Mouse (Mus musculus) limb, embryonic 13.5 days (tissue): ENCODE measurements around the gene Sez6. TPM values are rescaled to one million over a fixed set of nuclear protein-coding genes. Genes with fewer than 3 reads are reported as not detected.

Source experiments
- ATAC-seq: fragments of 200-750 bp; cut with Nextera tagmentation; 2 replicates; pipeline ENCODE4 v1.8.0; 2017; ENCODE audit warnings: low read depth, moderate number of reproducible peaks, moderate TSS enrichment; ENCODE audit not compliant: low FRiP score
- H3K27ac ChIP-seq: fragments of 300-500 bp; sonication (generic); 2 replicates; pipeline ENCODE4 v1.5.1; 2015; ENCODE audit warnings: inconsistent platforms, mild to moderate bottlenecking, moderate library complexity
- H3K27me3 ChIP-seq: fragments of 300-500 bp; sonication (generic); 2 replicates; pipeline ENCODE4 v1.6.1; 2015; ENCODE audit warnings: mild to moderate bottlenecking, inconsistent platforms
- H3K36me3 ChIP-seq: fragments of 300-500 bp; sonication (generic); 2 replicates; pipeline ENCODE4 v1.6.1; 2015; ENCODE audit warnings: inconsistent platforms, mild to moderate bottlenecking, moderate library complexity
- H3K4me1 ChIP-seq: fragments of 300-500 bp; sonication (generic); 2 replicates; pipeline ENCODE4 v1.6.1; 2015; ENCODE audit warnings: inconsistent platforms
- H3K4me2 ChIP-seq: fragments of 300-500 bp; sonication (generic); replicated peaks from 2 replicates; pipeline ENCODE4 v1.6.1; 2015; ENCODE audit warnings: inconsistent platforms, mild to moderate bottlenecking, moderate library complexity
- H3K4me3 ChIP-seq: fragments of 300-500 bp; sonication (generic); 2 replicates; pipeline ENCODE4 v1.5.1; 2015; ENCODE audit warnings: moderate library complexity, mild to moderate bottlenecking, inconsistent platforms
- H3K9ac ChIP-seq: fragments of 300-500 bp; sonication (generic); 2 replicates; pipeline ENCODE4 v1.6.1; 2015; ENCODE audit warnings: mild to moderate bottlenecking, inconsistent platforms
- H3K9me3 ChIP-seq: fragments of 300-500 bp; sonication (generic); 2 replicates; pipeline ENCODE4 v1.6.1; 2016; ENCODE audit warnings: inconsistent platforms
- WGBS: fragments of 180-500 bp; shearing (Covaris S2); methylation state at CpG from one replicate; pipeline ENCODE4 v1.1.7; 2015; 5-methylcytosine and 5-hydroxymethylcytosine counted together
- polyA plus RNA-seq: library from polyadenylated mRNA; unstranded; fragments of >200 nt; fragmentation: Nextera tagmentation; extraction: Ambion mirVana; gene quantifications from 2 replicates; pipeline ENCODE4 v1.2.1, GENCODE M21; 2015

Sez6 gene
- polyA plus RNA-seq, 1 experiment from 2014 or later: 0.18 TPM

DNA sequence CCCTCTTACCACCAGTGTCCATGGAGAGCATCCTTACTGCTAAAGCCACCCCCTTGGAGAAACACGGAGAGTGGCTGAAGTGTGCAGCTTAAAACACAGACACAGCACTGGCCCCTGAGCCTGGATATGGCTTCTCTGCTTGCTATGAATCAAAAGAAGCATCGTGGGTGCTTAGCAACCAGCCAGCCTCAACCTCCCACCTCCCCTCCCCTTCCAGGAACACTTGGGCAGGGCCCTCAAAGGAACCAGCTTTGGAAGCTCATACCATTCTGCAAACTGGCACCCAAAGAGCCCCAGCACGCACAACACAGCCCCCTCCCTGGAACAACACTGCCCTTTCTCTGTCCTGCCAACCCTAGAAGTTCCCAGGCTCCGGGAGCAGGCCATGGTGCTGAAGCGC lies 21.2 kb upstream of the Sez6 start:
- Histone ChIP-seq H3K36me3 (no peaks in the 10 kb centered on the region), H3K9me3 (no peaks in the 10 kb centered on the region), H3K27ac (no peak overlapping the region), H3K4me3 (no peak overlapping the region), H3K4me1 (peaks cover 6% of the 10 kb centered on the region; the same call in 1 of the 2 replicates), H3K27me3 (peaks cover 55% of the 10 kb centered on the region), H3K4me2 (no peak overlapping the region), H3K9ac (no peak overlapping the region)
- ATAC-seq: no peak
- 21% methylated on average over 5 of the region's 5 CpGs for WGBS

DNA sequence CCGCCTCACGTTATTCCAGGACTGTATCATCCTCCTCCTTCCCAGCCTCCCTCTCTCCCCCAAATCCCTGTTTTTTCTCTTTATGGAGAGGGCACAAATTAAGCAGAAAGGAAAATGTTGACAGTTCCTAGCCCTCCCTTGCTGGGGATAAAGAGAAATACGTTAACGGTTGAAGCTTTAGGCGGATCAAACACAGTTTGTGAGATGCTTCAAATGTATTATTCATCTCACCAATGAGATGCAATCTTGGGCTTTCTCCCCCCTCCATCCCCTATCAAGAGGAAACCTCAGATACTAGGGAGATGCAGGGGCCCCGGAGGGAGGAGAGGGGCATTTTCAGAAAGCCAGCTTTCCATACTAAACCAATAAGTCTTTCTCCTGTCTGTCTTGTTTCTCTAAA lies 20.8 kb upstream of the Sez6 start:
- Histone ChIP-seq H3K4me1 (peaks cover 9% of the 10 kb centered on the region), H3K36me3 (no peaks in the 10 kb centered on the region), H3K9ac (no peak overlapping the region), H3K27ac (no peak overlapping the region), H3K4me3 (no peak overlapping the region), H3K4me2 (no peak overlapping the region), H3K27me3 (peaks cover 58% of the 10 kb centered on the region), H3K9me3 (no peaks in the 10 kb centered on the region)
- ATAC-seq: no peak
- 27% methylated on average over 6 of the region's 6 CpGs for WGBS

DNA sequence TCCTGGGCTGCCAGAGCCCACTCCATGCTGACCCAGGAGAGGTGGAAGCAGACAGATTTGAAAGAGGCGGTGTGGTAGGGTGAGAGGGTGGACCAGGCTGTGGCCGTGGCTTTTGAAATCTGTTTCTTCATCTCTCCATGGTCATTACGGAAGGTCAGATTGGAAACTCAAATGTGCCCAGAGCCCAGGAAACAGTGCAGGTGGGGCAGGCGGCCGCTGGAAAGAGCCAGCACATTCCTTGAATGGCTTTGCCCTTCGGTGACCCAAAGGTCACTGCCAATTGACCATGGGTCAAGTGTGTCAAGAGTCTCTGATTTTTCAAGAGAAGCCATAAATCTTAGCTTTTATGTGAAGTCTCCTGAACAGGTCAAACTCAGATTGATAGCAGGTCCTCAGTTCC lies 17.1 kb upstream of the Sez6 start:
- H3K4me1 ChIP-seq: peaks cover 32% of the 10 kb centered on the region
- no peak for ATAC-seq

DNA sequence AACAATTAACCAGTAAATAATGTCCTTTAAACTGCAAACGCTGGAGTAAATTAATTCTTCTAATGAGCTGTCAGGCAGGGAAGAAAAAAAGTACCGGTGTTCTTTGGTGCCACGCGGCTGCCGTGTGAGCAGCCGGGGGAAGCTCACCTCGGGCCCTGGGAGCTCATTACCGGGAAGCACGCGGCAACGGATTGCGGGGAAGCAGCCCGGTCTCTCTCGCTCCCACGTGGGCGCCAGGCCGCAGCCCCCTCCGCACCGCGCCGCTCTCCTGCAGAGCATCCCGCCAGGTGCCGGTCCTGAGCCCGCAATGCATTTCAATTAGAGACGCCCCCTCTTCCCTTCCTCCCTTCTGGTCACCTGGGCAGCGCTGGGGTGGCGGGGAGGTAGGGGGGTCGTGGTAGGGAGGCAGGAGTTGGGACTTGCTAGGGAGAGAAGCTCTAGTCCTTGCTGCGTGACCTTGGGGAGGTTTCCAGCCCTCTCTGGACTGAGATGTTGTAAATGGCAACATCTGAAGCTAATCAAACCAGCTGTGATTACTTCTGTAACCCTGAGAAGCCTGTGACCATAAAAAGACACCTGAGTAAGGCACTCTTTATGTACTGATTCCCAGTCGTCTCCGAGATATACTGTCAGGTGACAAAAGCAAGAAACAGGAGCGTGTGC lies 15.9 kb upstream of the Sez6 start:
- 2% methylated on average over 32 of the region's 32 CpGs for WGBS
- ATAC-seq: no peak
- H3K9ac ChIP-seq: no peak overlapping the region
- peak overlapping the region; percentile 56 for H3K4me2 ChIP-seq
- peak overlapping the region; percentile 23 for H3K4me3 ChIP-seq
- H3K4me1 ChIP-seq: peaks cover 32% of the 10 kb centered on the region
- no peaks in the 10 kb centered on the region for H3K36me3 ChIP-seq
- H3K27me3 ChIP-seq: peaks cover 51% of the 10 kb centered on the region
- no peaks in the 10 kb centered on the region for H3K9me3 ChIP-seq
- H3K27ac ChIP-seq: no peak overlapping the region

More for the DNA sequence above, 17.1 kb upstream of the Sez6 start:
- no peaks in the 10 kb centered on the region for H3K9me3 ChIP-seq
- H3K36me3 ChIP-seq: no peaks in the 10 kb centered on the region
- H3K4me2 ChIP-seq: no peak overlapping the region
- H3K9ac ChIP-seq: no peak overlapping the region
- no peak overlapping the region for H3K4me3 ChIP-seq
- H3K27me3 ChIP-seq: peaks cover 60% of the 10 kb centered on the region
- WGBS: 39% methylated on average over 6 of the region's 6 CpGs
- no peak overlapping the region for H3K27ac ChIP-seq

DNA sequence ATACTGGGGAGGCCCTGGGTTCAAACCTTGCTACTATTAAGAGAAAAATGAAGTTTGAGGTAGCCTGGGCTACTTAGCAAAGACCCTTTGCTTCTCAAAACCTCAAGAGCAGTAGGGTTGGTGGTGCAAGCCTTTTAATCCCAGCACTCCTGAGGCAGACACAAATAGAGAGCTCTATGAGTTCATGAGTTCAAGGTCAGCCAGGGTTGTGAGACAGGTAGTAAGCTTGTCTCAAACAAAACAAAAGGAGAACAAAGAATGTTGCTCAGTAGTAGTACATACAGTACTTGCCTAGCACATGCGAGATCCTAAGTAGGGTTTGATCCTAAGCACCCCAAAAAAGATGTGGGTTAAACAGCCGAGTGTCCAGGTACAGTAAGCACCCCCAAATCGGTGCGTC lies 13.9 kb upstream of the Sez6 start:
- ATAC-seq: no peak
- Histone ChIP-seq H3K4me3 (no peak overlapping the region), H3K9ac (0 out of 2 replicates have a peak overlapping the region, but pooled peaks have one; percentile 8), H3K36me3 (no peaks in the 10 kb centered on the region), H3K27ac (peak overlapping the region; percentile 61; the same call in 1 of the 2 replicates), H3K9me3 (no peaks in the 10 kb centered on the region), H3K27me3 (peaks cover 59% of the 10 kb centered on the region), H3K4me2 (peak overlapping the region; percentile 47), H3K4me1 (peaks cover 32% of the 10 kb centered on the region)
- WGBS: 70% methylated on average over 4 of the region's 4 CpGs

DNA sequence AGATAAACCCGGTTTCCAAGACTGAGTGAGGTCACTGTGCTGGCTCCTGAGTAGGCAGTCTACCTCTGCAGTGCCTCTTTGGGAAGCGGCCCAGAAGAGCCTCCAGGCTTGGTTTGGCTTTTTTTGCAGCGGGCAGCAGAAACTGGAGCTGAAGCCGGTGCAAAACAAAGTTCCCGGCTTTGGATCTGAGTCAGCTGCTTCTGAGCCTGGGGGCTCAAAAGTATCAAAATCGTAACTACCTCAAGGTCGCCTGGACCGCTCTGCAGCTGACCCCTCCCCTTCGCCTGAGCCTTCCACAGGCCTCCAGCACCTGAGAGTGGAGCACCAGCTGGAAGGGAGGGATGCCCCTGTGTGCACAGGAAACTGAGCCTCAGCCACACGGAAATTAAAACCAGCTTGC lies 13.4 kb upstream of the Sez6 start:
- Histone ChIP-seq H3K4me1 (peaks cover 32% of the 10 kb centered on the region), H3K9ac (0 out of 2 replicates have a peak overlapping the region, but pooled peaks have one; percentile 8), H3K36me3 (no peaks in the 10 kb centered on the region), H3K9me3 (no peaks in the 10 kb centered on the region), H3K4me2 (peak overlapping the region; percentile 47), H3K27me3 (peaks cover 60% of the 10 kb centered on the region), H3K4me3 (peak overlapping the region; percentile 2; the same call in 1 of the 2 replicates), H3K27ac (peak overlapping the region; percentile 61; the same call in 1 of the 2 replicates)
- peak; percentile 59; the same call in 1 of the 2 replicates for ATAC-seq
- 9% methylated on average over 10 of the region's 10 CpGs for WGBS

DNA sequence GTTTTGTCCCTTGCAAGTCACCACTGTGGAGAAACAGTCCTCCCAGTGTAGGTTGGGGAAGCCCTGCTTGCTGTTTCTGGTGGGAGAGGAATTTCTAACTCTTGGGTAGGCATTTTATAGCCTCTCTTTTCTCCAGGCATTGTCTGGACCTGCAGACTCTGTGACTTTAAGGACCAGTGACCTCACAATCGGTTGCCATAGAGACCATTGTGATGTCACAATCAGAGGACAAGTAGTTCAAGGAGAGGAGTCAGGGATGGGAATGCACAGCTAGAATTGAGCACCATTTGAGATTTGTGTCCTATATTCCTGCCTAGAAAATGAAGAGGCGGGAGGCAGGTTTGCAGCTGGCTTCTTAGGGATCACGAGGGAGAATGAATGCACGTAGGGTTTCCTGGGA lies 7.3 kb upstream of the Sez6 start:
- ATAC-seq: no peak
- Histone ChIP-seq H3K36me3 (no peaks in the 10 kb centered on the region), H3K9ac (no peak overlapping the region), H3K27ac (no peak overlapping the region), H3K4me1 (peaks cover 17% of the 10 kb centered on the region), H3K4me3 (no peak overlapping the region), H3K27me3 (peaks cover 35% of the 10 kb centered on the region), H3K4me2 (no peak overlapping the region), H3K9me3 (no peaks in the 10 kb centered on the region)
- 78% methylated on average over 4 of the region's 4 CpGs for WGBS

DNA sequence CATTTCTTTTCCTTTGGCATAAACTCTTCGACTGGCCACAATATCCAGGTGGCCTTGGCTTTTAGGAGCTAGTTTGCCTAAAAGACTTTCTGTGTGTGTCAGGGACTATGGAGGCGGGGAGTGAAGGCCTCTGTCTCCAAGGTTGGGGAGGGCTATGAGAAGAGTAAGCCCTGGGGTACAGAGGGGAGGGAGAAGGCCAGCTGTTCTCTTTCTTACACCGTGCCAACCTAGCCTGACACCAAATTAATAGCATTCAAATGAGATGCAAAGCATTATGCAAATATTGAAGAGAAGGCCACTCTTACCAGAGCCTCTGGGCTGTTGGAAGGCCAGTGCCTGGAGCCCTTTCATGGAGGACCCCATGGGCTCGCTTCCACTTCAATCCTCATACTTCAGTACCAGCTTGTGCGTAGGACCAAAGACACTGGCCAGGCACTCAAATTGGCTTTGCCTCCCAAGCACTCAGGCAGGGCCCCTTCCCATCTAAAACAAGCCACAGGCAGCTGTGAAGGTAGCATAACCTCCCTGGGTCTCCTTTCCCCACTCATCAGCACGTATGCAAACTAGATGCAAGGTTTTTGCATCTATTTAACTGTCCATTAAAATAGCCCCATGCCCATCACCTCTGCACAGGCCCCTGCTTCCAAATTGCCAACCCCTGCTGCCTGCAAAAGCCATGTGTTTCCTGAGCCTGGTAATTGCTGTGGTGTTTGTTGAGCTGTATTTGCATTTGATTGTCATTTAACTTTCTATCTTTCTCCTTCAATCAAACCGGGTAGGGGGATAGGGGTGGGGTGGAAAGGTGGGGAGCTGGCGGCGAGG lies 4.6 kb upstream of the Sez6 start:
- Histone ChIP-seq H3K4me3 (no peak overlapping the region), H3K4me2 (no peak overlapping the region), H3K9me3 (no peaks in the 10 kb centered on the region), H3K27ac (no peak overlapping the region), H3K27me3 (peaks cover 50% of the 10 kb centered on the region), H3K4me1 (peaks cover 25% of the 10 kb centered on the region), H3K9ac (no peak overlapping the region), H3K36me3 (no peaks in the 10 kb centered on the region)
- 28% methylated on average over 9 of the region's 9 CpGs for WGBS
- ATAC-seq: no peak

DNA sequence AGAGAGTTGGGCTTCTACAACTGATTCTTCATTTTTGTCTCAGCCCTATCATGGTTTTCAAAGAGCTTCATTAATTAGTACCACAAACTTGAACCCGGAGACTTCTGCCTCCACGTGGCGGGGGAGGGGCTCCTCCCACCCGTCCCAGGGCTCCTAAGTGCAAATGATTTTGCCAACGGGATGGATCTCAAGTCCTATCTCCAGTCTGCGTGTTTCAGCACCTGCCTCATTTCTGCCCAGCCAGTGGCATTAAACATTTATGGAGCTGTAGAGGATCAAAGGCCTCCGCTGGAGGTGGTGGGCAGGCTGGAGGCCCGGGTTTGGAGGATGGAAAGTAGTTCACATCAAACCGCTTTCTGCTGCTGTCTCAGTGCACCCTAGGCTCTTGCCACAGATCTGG lies 3.9 kb upstream of the Sez6 start:
- Histone ChIP-seq H3K27me3 (peaks cover 53% of the 10 kb centered on the region), H3K9me3 (no peaks in the 10 kb centered on the region), H3K4me1 (peaks cover 32% of the 10 kb centered on the region), H3K4me3 (no peak overlapping the region), H3K36me3 (no peaks in the 10 kb centered on the region), H3K4me2 (no peak overlapping the region), H3K9ac (no peak overlapping the region), H3K27ac (no peak overlapping the region)
- 7% methylated on average over 9 of the region's 9 CpGs for WGBS
- ATAC-seq: no peak

DNA sequence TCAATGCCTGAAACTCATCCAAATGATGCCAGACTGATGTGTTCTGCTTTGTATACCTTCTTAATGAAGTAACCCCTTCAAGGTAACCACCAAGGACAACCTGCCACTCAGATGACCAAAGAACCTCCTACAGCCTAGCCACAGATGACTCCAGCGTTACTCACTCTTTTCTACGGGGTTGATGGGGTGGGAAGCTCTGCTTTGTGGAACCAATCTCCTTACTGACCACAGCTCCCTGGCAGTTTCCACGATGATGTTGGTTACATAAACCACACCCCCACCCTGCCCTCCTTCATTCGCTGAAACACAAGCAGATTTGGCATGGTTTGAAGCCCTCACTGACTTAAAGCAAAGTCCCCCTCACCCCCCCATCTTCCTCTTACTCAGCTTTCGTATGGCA lies 2.8 kb upstream of the Sez6 start:
- H3K4me1 ChIP-seq: peaks cover 36% of the 10 kb centered on the region
- H3K9ac ChIP-seq: no peak overlapping the region
- no peak overlapping the region for H3K27ac ChIP-seq
- H3K36me3 ChIP-seq: no peaks in the 10 kb centered on the region
- H3K4me3 ChIP-seq: no peak overlapping the region
- ATAC-seq: no peak
- no peaks in the 10 kb centered on the region for H3K9me3 ChIP-seq
- H3K27me3 ChIP-seq: peaks cover 61% of the 10 kb centered on the region
- WGBS: 61% methylated on average over 5 of the region's 5 CpGs
- no peak overlapping the region for H3K4me2 ChIP-seq

DNA sequence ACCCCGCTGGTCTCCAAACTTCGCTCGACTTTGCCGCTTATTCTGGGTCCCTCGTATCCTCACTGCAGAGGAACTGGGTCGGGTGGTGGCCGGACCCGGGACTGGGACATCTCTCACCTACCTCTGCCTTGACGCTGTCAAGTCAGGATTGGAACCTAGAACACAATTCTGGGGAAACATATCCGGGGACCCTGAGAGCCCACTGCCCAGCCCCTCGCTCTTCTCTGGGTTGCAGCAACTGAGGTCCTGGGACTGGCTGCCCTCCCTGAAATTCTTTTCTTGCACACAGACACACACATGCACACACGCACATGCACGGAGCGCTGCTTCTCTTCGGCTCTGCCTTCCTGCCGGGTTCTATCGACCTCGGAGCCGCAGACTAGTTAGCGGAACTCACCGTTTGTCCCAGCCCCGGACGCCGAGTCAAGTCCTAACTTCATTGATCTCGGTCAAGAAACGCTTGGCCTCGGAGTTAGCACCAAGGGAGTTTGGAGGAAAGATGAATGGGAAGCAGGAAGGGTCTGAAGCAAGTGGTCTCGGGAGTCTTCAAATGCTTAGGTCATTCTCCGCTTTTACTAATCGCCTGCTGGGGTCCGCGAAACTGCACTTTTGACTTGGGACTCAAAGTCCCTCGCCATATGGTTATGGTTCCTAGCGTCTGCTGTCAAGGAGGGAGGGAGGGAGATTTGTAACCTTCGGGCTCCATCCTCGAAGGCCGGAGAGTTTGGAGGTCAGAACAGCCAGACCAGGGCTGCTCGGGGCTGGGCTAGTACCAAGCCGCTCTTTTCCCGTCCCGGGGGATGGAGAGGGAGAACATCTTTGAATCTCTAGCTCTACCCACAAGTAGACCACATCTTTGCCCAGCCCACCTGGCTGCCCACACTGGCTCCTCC lies 1.2 kb downstream of the Sez6 start:
- WGBS: 1% methylated on average over 41 of the region's 41 CpGs
- no peak overlapping the region for H3K9ac ChIP-seq
- peaks cover 21% of the 10 kb centered on the region for H3K4me1 ChIP-seq

DNA sequence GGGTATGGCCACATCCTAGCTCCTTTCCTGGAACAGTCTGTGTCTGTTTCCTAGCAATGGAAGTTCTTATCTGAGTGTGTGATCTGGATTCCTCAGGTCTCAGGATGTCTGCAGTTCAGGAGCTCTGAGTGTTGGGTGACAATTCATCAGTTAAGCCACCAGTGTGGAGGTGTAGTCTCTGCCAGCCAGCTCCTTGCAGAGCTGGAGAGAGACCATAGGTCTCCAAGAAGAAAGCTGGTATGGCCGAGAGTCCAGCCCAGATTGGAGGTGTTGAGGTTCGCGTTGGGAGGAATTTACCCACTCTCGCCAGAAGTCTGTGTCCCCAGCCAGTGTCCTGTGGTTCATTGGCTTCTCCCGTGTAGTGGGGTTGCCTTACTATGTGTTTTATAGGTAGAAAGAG lies 2.0 kb downstream of the Sez6 start:
- Histone ChIP-seq H3K4me1 (peaks cover 19% of the 10 kb centered on the region), H3K36me3 (no peaks in the 10 kb centered on the region), H3K27me3 (peaks cover 94% of the 10 kb centered on the region), H3K27ac (no peak overlapping the region), H3K4me3 (no peak overlapping the region), H3K9me3 (no peaks in the 10 kb centered on the region), H3K9ac (no peak overlapping the region), H3K4me2 (no peak overlapping the region)
- no peak for ATAC-seq
- WGBS: 28% methylated on average over 5 of the region's 5 CpGs

More for the DNA sequence above, 1.2 kb downstream of the Sez6 start:
- peak overlapping the region; percentile 53 for H3K4me3 ChIP-seq
- H3K9me3 ChIP-seq: no peaks in the 10 kb centered on the region
- H3K27ac ChIP-seq: no peak overlapping the region
- ATAC-seq: no peak
- peak overlapping the region; percentile 91 for H3K4me2 ChIP-seq
- H3K36me3 ChIP-seq: no peaks in the 10 kb centered on the region
- H3K27me3 ChIP-seq: peaks cover 90% of the 10 kb centered on the region
